Mouse (Mus musculus) limb, embryonic 11.5 days (tissue): ENCODE measurements around the gene Nrf1. TPM values are rescaled to one million over a fixed set of nuclear protein-coding genes. Genes with fewer than 3 reads are reported as not detected.
A peak's percentile ranks its signal among the peaks of the same experiment; 100 is the strongest.

Source experiments
- ATAC-seq: fragments of 200-750 bp; cut with Nextera tagmentation; 2 replicates; pipeline ENCODE4 v1.8.0; 2017; ENCODE audit warnings: low read depth; ENCODE audit not compliant: insufficient number of reproducible peaks, low FRiP score, low TSS enrichment
- DNase-seq: peaks from one replicate; pipeline ENCODE4 v3.0.0-alpha.2; 2015; ENCODE audit warnings: low spot score
- H3K27ac ChIP-seq: fragments of 300-500 bp; sonication (generic); replicated peaks from 2 replicates; pipeline ENCODE4 v1.5.1; 2014; ENCODE audit warnings: low read depth, mild to moderate bottlenecking, low read length
- H3K27me3 ChIP-seq: fragments of 300-500 bp; sonication (generic); 2 replicates; pipeline ENCODE4 v1.6.1; 2014; ENCODE audit warnings: mild to moderate bottlenecking, low read length, mixed read lengths; ENCODE audit not compliant: control insufficient read depth, insufficient read depth
- H3K36me3 ChIP-seq: fragments of 300-500 bp; sonication (generic); 2 replicates; pipeline ENCODE4 v1.6.1; 2014; ENCODE audit warnings: mild to moderate bottlenecking, low read length, moderate library complexity, mixed read lengths; ENCODE audit not compliant: control insufficient read depth, insufficient read depth
- H3K4me1 ChIP-seq: fragments of 300-500 bp; sonication (generic); 2 replicates; pipeline ENCODE4 v1.6.1; 2014; ENCODE audit warnings: low read length, mixed read lengths; ENCODE audit not compliant: control insufficient read depth, insufficient read depth
- H3K4me2 ChIP-seq: fragments of 300-500 bp; sonication (generic); 2 replicates; pipeline ENCODE4 v1.6.1; 2014; ENCODE audit warnings: low read depth, mild to moderate bottlenecking, moderate library complexity; ENCODE audit not compliant: severe bottlenecking
- H3K4me3 ChIP-seq: fragments of 300-500 bp; sonication (generic); 2 replicates; pipeline ENCODE4 v1.5.1; 2014; ENCODE audit warnings: low read depth, low read length
- H3K9ac ChIP-seq: fragments of 300-500 bp; sonication (generic); 2 replicates; pipeline ENCODE4 v1.6.1; 2014; ENCODE audit warnings: mild to moderate bottlenecking, low read length
- H3K9me3 ChIP-seq: fragments of 300-500 bp; sonication (generic); 2 replicates; pipeline ENCODE4 v1.6.1; 2016; ENCODE audit warnings: low read length; ENCODE audit not compliant: control insufficient read depth
- WGBS: fragments of 180-500 bp; shearing (Covaris S2); extraction: QIAGEN DNeasy Blood & Tissue Kit; methylation state at CpG from one replicate; pipeline ENCODE4 v1.1.7; 2014; 5-methylcytosine and 5-hydroxymethylcytosine counted together
- polyA plus RNA-seq: library from polyadenylated mRNA; unstranded; fragments of >200 nt; fragmentation: Nextera tagmentation; extraction: Ambion mirVana; gene quantifications from 2 replicates; pipeline ENCODE4 v1.2.1, GENCODE M21; 2014

Gene Nrf1
- polyA plus RNA-seq, 1 experiment from 2014 or later, result 80.6 TPM

GRCm38 (mm10) chr6:30153733-30154415 lies 106.1 kb downstream of the Nrf1 start:
- no peaks in the 10 kb centered on the region for H3K27me3 ChIP-seq
- ATAC-seq, result no peak

GRCm38 (mm10) chr6:30159516-30160045 lies 111.8 kb downstream of the Nrf1 start:
- Histone ChIP-seq H3K36me3 (no peaks in the 10 kb centered on the region), H3K9ac (no peak overlapping the region), H3K27me3 (no peaks in the 10 kb centered on the region), H3K4me3 (no peak overlapping the region), H3K27ac (no peak overlapping the region), H3K4me2 (no peak overlapping the region), H3K9me3 (no peaks in the 10 kb centered on the region), H3K4me1 (peaks cover 3% of the 10 kb centered on the region; the same call in 1 of the 2 replicates)
- no peak for DNase-seq
- no peak for ATAC-seq
- WGBS, result 89% methylated on average over 4 of the region's 4 CpGs

More at GRCm38 (mm10) chr6:30153733-30154415, 106.1 kb downstream of the Nrf1 start:
- Histone ChIP-seq H3K27ac (no peak overlapping the region), H3K4me2 (no peak overlapping the region), H3K4me3 (no peak overlapping the region), H3K9me3 (no peaks in the 10 kb centered on the region), H3K9ac (no peak overlapping the region), H3K36me3 (peaks cover 4% of the 10 kb centered on the region), H3K4me1 (no peaks in the 10 kb centered on the region)
- DNase-seq, result no peak
- WGBS, result 89% methylated on average over 15 of the region's 15 CpGs

GRCm38 (mm10) chr6:30160408-30160807 lies 112.6 kb downstream of the Nrf1 start:
- Histone ChIP-seq H3K27me3 (no peaks in the 10 kb centered on the region), H3K4me3 (no peak overlapping the region), H3K9ac (no peak overlapping the region), H3K9me3 (no peaks in the 10 kb centered on the region), H3K27ac (no peak overlapping the region), H3K36me3 (no peaks in the 10 kb centered on the region), H3K4me2 (no peak overlapping the region), H3K4me1 (peaks cover 3% of the 10 kb centered on the region; the same call in 1 of the 2 replicates)
- DNase-seq, result no peak
- no peak for ATAC-seq
- 79% methylated on average over 4 of the region's 4 CpGs for whole genome bisulfite sequencing

GRCm38 (mm10) chr6:30161618-30162017 lies 113.8 kb downstream of the Nrf1 start:
- H3K9ac ChIP-seq, result no peak overlapping the region
- peaks cover 3% of the 10 kb centered on the region; the same call in 1 of the 2 replicates for H3K4me1 ChIP-seq
- no peak for ATAC-seq
- no peak overlapping the region for H3K4me3 ChIP-seq
- H3K9me3 ChIP-seq, result no peaks in the 10 kb centered on the region
- no peak overlapping the region for H3K4me2 ChIP-seq
- H3K27me3 ChIP-seq, result no peaks in the 10 kb centered on the region
- no peak for DNase-seq
- H3K36me3 ChIP-seq, result no peaks in the 10 kb centered on the region
- H3K27ac ChIP-seq, result no peak overlapping the region
- 72% methylated on average over 2 of the region's 2 CpGs for WGBS

- DNase-seq (no peak), ATAC-seq (no peak)
- WGBS, result 47% methylated on average over 7 of the region's 7 CpGs
- H3K4me3 ChIP-seq, result no peak overlapping the region
- peaks cover 3% of the 10 kb centered on the region; the same call in 1 of the 2 replicates for H3K4me1 ChIP-seq
- H3K9ac ChIP-seq, result no peak overlapping the region
- no peak overlapping the region for H3K27ac ChIP-seq
- no peaks in the 10 kb centered on the region for H3K36me3 ChIP-seq
- no peaks in the 10 kb centered on the region for H3K27me3 ChIP-seq
- no peaks in the 10 kb centered on the region for H3K9me3 ChIP-seq
- H3K4me2 ChIP-seq, result no peak overlapping the region
These were observed 114.3 kb downstream of the Nrf1 start for GRCm38 (mm10) chr6:30162091-30162490.

GRCm38 (mm10) chr6:30166349-30166748 lies 118.6 kb downstream of the Nrf1 start:
- 69% methylated on average over 3 of the region's 3 CpGs for WGBS
- peaks cover 11% of the 10 kb centered on the region for H3K4me1 ChIP-seq

GRCm38 (mm10) chr6:30167192-30167591 lies 119.4 kb downstream of the Nrf1 start:
- H3K4me1 ChIP-seq, result peaks cover 10% of the 10 kb centered on the region
- peaks cover 23% of the 10 kb centered on the region for H3K27me3 ChIP-seq
- WGBS, result 23% methylated on average over 11 of the region's 11 CpGs
- no peak overlapping the region for H3K4me2 ChIP-seq
- no peaks in the 10 kb centered on the region for H3K36me3 ChIP-seq
- no peak overlapping the region for H3K27ac ChIP-seq
- ATAC-seq, result peak; percentile 65
- H3K4me3 ChIP-seq, result no peak overlapping the region
- DNase-seq, result peak; percentile 71
- no peak overlapping the region for H3K9ac ChIP-seq
- no peaks in the 10 kb centered on the region for H3K9me3 ChIP-seq

More at GRCm38 (mm10) chr6:30166349-30166748, 118.6 kb downstream of the Nrf1 start:
- no peak overlapping the region for H3K9ac ChIP-seq
- H3K4me3 ChIP-seq, result no peak overlapping the region
- no peak overlapping the region for H3K4me2 ChIP-seq
- H3K27ac ChIP-seq, result no peak overlapping the region
- no peak for ATAC-seq
- H3K36me3 ChIP-seq, result no peaks in the 10 kb centered on the region
- H3K9me3 ChIP-seq, result no peaks in the 10 kb centered on the region
- DNase-seq, result no peak
- peaks cover 15% of the 10 kb centered on the region for H3K27me3 ChIP-seq

- 89% methylated on average over 3 of the region's 3 CpGs for WGBS
- H3K4me1 ChIP-seq, result peaks cover 15% of the 10 kb centered on the region
- H3K4me2 ChIP-seq, result no peak overlapping the region
- peaks cover 34% of the 10 kb centered on the region for H3K27me3 ChIP-seq
- no peak overlapping the region for H3K4me3 ChIP-seq
- no peak for DNase-seq
- no peak overlapping the region for H3K27ac ChIP-seq
- ATAC-seq, result no peak
- no peaks in the 10 kb centered on the region for H3K9me3 ChIP-seq
- H3K36me3 ChIP-seq, result no peaks in the 10 kb centered on the region
- no peak overlapping the region for H3K9ac ChIP-seq
These were observed 120.5 kb downstream of the Nrf1 start for GRCm38 (mm10) chr6:30168275-30168674.
